Mouse (Mus musculus) left cerebral cortex, postnatal 14 days (tissue): ENCODE measurements around the gene Nhsl2. TPM values are rescaled to one million over a fixed set of nuclear protein-coding genes. Genes with fewer than 3 reads are reported as not detected.

Experiments
- DNase-seq, 2 experiments: peaks; one replicate each; pipeline ENCODE4 v3.0.0; 2021 to 2022; ENCODE audit warnings: low spot score in 2 of 2, mixed read lengths in 1 of 2
- intact Hi-C: fragments of 180-260 bp; cut with DNase I; formaldehyde crosslinking; loops from one replicate; pipeline ENCODE4 v1.15.1; 2025
- microRNA-seq, 2 experiments: library from miRNA; unstranded; fragments of <30 nt; microRNA quantifications; one replicate each; pipeline ENCODE4 v1.2.0; 2022
- total RNA-seq, 2 experiments: library from RNA; stranded (reverse); gene quantifications; 2 replicates each; pipeline ENCODE4 v1.2.3; 2021

The Nhsl2 gene
- total RNA-seq, 2 experiments from 2014 or later = 26.7 to 29.3 TPM

DNA sequence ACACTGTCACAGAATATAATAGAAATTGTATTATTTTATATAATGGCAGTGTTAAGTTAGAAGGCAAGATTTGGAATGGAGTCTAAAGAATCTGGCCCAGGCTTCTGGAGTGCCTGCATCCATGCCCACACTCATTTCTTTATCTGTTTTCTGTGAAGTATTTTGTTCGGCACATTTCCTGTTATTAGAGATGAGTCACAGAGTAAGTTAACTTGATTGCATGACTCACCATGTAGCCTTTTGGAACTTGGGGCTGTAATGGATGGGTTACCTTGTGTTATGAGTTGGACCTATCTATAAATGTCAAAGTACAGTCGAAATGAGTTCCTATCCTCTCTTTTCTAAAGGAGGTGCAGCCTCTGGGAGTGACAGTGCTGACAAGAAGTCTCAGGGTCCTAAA, 272.1 kb downstream of the Nhsl2 start:
- no peak for DNase-seq
- intact Hi-C loops = no loop called here

DNA sequence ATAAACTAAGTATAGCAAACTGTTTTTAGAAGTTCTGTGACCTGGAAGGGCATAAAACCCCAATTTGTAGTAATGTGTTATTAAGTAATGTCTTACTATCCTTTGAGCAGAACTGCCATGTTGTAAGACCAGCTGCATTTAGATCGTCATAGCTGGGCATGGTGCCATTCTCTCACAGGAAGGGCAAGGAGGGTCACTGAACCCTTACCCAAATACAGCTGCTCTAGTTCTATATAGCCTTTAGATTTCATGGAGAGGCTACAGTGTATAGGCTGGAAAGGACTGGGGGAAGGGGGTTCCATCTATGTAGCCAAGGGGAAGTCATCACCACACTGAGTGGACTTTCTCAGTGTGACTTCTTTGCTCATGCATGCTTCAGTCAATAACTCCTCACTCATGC, 292.0 kb downstream of the Nhsl2 start:
- intact Hi-C loops = no loop called here

More for the DNA sequence above, 292.0 kb downstream of the Nhsl2 start:
- DNase-seq = no peak

Small RNAs within 50 kb of the gene (microRNA-seq; reads per million reads assigned to microRNA genes)
- gene Gm27843 = 0 reads per million in 2 experiments

Other genes with a start within 250 kb of the Nhsl2 start
- 100 to 1,000 TPM; 183 to 190 TPM for gene Ogt, start 209.3 kb upstream of the Nhsl2 start, total RNA-seq
- not detected for gene Cxcr3, start 115.1 kb upstream of the Nhsl2 start, total RNA-seq
- not detected for gene Gm4779, start 55.0 kb upstream of the Nhsl2 start, total RNA-seq
- gene 8030474K03Rik, start 54.7 kb upstream of the Nhsl2 start, total RNA-seq = not detected
- gene Rtl5, start 221.9 kb downstream of the Nhsl2 start, total RNA-seq = 10 to 100 TPM; 12.3 to 14.3 TPM